Mouse (Mus musculus) midbrain, embryonic 11.5 days (tissue): ENCODE results near the gene Plin3. TPM values are rescaled to one million over a fixed set of nuclear protein-coding genes. Genes with fewer than 3 reads are reported as not detected.

Experiments
- ATAC-seq: fragments of 200-750 bp; cut with Nextera tagmentation; 2 replicates; pipeline ENCODE4 v1.8.0; 2017; ENCODE audit warnings: moderate TSS enrichment, moderate library complexity; ENCODE audit not compliant: low FRiP score
- DNase-seq: peaks from one replicate; pipeline ENCODE4 v3.0.0; 2015; ENCODE audit warnings: low spot score; ENCODE audit errors: missing footprints
- H3K27ac ChIP-seq: fragments of 300-500 bp; sonication (generic); 2 replicates; pipeline ENCODE4 v1.5.1; 2014; ENCODE audit warnings: low read depth, low read length
- H3K27me3 ChIP-seq: fragments of 300-500 bp; sonication (generic); 2 replicates; pipeline ENCODE4 v1.6.1; 2014; ENCODE audit warnings: mild to moderate bottlenecking, low read length, moderate library complexity, mixed read lengths; ENCODE audit not compliant: control insufficient read depth, insufficient read depth
- H3K36me3 ChIP-seq: fragments of 300-500 bp; sonication (generic); 2 replicates; pipeline ENCODE4 v1.6.1; 2014; ENCODE audit warnings: mild to moderate bottlenecking, low read length, moderate library complexity, mixed read lengths; ENCODE audit not compliant: control insufficient read depth, insufficient read depth
- H3K4me1 ChIP-seq: fragments of 300-500 bp; sonication (generic); 2 replicates; pipeline ENCODE4 v1.6.1; 2014; ENCODE audit warnings: low read length; ENCODE audit not compliant: control insufficient read depth, insufficient read depth
- H3K4me2 ChIP-seq: fragments of 300-500 bp; sonication (generic); 2 replicates; pipeline ENCODE4 v1.6.1; 2014; ENCODE audit warnings: mild to moderate bottlenecking, moderate library complexity
- H3K4me3 ChIP-seq: fragments of 300-500 bp; sonication (generic); 2 replicates; pipeline ENCODE4 v1.5.1; 2014; ENCODE audit warnings: low read depth, low read length
- H3K9ac ChIP-seq: fragments of 300-500 bp; sonication (generic); 2 replicates; pipeline ENCODE4 v1.6.1; 2014; ENCODE audit warnings: low read length
- H3K9me3 ChIP-seq: fragments of 300-500 bp; sonication (generic); 2 replicates; pipeline ENCODE4 v1.6.1; 2016; ENCODE audit warnings: low read length; ENCODE audit not compliant: control insufficient read depth
- WGBS: fragments of 180-500 bp; shearing (Covaris S2); extraction: QIAGEN DNeasy Blood & Tissue Kit; methylation state at CpG from one replicate; pipeline ENCODE4 v1.1.7; 2014; 5-methylcytosine and 5-hydroxymethylcytosine counted together
- polyA plus RNA-seq: library from polyadenylated mRNA; unstranded; fragments of >200 nt; fragmentation: Nextera tagmentation; extraction: Ambion mirVana; gene quantifications from 2 replicates; pipeline ENCODE4 v1.2.1, GENCODE M21; 2014

The Plin3 gene
- polyA plus RNA-seq, 1 experiment from 2014 or later = 34.0 TPM

- Histone ChIP-seq H3K4me1 (peaks cover 9% of the 10 kb centered on the region), H3K4me2 (peak overlapping the region; percentile 91; the same call in 1 of the 2 replicates), H3K27me3 (no peaks in the 10 kb centered on the region), H3K9me3 (no peaks in the 10 kb centered on the region), H3K27ac (peak overlapping the region; percentile 14; the same call in 1 of the 2 replicates), H3K36me3 (peaks cover 6% of the 10 kb centered on the region; the same call in 1 of the 2 replicates), H3K9ac (peak overlapping the region; percentile 14; the same call in 1 of the 2 replicates), H3K4me3 (no peak overlapping the region)
- 21% methylated on average over 9 of the region's 9 CpGs for WGBS
- peak; percentile 7 for ATAC-seq
- DNase-seq = no peak
These were observed 37.2 kb downstream of the Plin3 start for GRCm38 (mm10) chr17:56255429-56255828.

- Histone ChIP-seq H3K36me3 (peaks cover 6% of the 10 kb centered on the region; the same call in 1 of the 2 replicates), H3K4me2 (no peak overlapping the region), H3K9me3 (no peaks in the 10 kb centered on the region), H3K27me3 (no peaks in the 10 kb centered on the region), H3K9ac (no peak overlapping the region), H3K27ac (no peak overlapping the region), H3K4me3 (no peak overlapping the region), H3K4me1 (peaks cover 9% of the 10 kb centered on the region)
- WGBS = 77% methylated on average over 4 of the region's 4 CpGs
- ATAC-seq = no peak
- peak; percentile 78 for DNase-seq
These were observed 38.0 kb downstream of the Plin3 start for GRCm38 (mm10) chr17:56254695-56255094.

- H3K27ac ChIP-seq = no peak overlapping the region; the same call in 1 of the 2 replicates
These were observed 41.4 kb downstream of the Plin3 start for GRCm38 (mm10) chr17:56251136-56251829.

GRCm38 (mm10) chr17:56245608-56246007, 47.1 kb downstream of the Plin3 start:
- ATAC-seq (peak; percentile 27; the same call in 1 of the 2 replicates), DNase-seq (no peak)
- H3K27ac ChIP-seq = no peak overlapping the region
- H3K4me2 ChIP-seq = no peak overlapping the region
- no peaks in the 10 kb centered on the region for H3K4me1 ChIP-seq
- no peaks in the 10 kb centered on the region for H3K9me3 ChIP-seq
- H3K36me3 ChIP-seq = no peaks in the 10 kb centered on the region
- 66% methylated on average over 7 of the region's 7 CpGs for WGBS
- peaks cover 3% of the 10 kb centered on the region; the same call in 1 of the 2 replicates for H3K27me3 ChIP-seq
- H3K4me3 ChIP-seq = no peak overlapping the region
- H3K9ac ChIP-seq = no peak overlapping the region

More at GRCm38 (mm10) chr17:56251136-56251829, 41.4 kb downstream of the Plin3 start:
- DNase-seq = peak; percentile 94
- no peaks in the 10 kb centered on the region for H3K9me3 ChIP-seq
- 26% methylated on average over 6 of the region's 6 CpGs for WGBS
- peak; percentile 22; the same call in 1 of the 2 replicates for ATAC-seq
- no peaks in the 10 kb centered on the region for H3K27me3 ChIP-seq
- no peak overlapping the region for H3K4me2 ChIP-seq
- no peak overlapping the region for H3K4me3 ChIP-seq
- peaks cover 4% of the 10 kb centered on the region; the same call in 1 of the 2 replicates for H3K4me1 ChIP-seq
- H3K9ac ChIP-seq = no peak overlapping the region
- H3K36me3 ChIP-seq = no peaks in the 10 kb centered on the region

GRCm38 (mm10) chr17:56241541-56242401, 50.9 kb downstream of the Plin3 start:
- Histone ChIP-seq H3K9ac (0 out of 2 replicates have a peak overlapping the region, but pooled peaks have one; percentile 16), H3K4me3 (peak overlapping the region; percentile 27), H3K4me1 (no peaks in the 10 kb centered on the region), H3K27me3 (peaks cover 3% of the 10 kb centered on the region; the same call in 1 of the 2 replicates), H3K36me3 (no peaks in the 10 kb centered on the region), H3K9me3 (no peaks in the 10 kb centered on the region), H3K4me2 (peak overlapping the region; percentile 36), H3K27ac (no peak overlapping the region)
- DNase-seq (peak; percentile 98), ATAC-seq (peak; percentile 78)
- WGBS = under 1% methylated on average over 33 of the region's 33 CpGs

GRCm38 (mm10) chr17:56233818-56234469, 58.7 kb downstream of the Plin3 start:
- DNase-seq = peak; percentile 93
- H3K9ac ChIP-seq = no peak overlapping the region
- peaks cover 9% of the 10 kb centered on the region for H3K4me1 ChIP-seq
- H3K27me3 ChIP-seq = no peaks in the 10 kb centered on the region
- H3K4me3 ChIP-seq = no peak overlapping the region
- 4% methylated on average over 14 of the region's 14 CpGs for WGBS
- H3K9me3 ChIP-seq = no peaks in the 10 kb centered on the region
- peak; percentile 97 for ATAC-seq
- H3K36me3 ChIP-seq = no peaks in the 10 kb centered on the region
- H3K4me2 ChIP-seq = peak overlapping the region; percentile 14; the same call in 1 of the 2 replicates
- no peak overlapping the region for H3K27ac ChIP-seq

GRCm38 (mm10) chr17:56233389-56233788, 59.3 kb downstream of the Plin3 start:
- peak overlapping the region; percentile 14; the same call in 1 of the 2 replicates for H3K4me2 ChIP-seq
- no peak overlapping the region for H3K4me3 ChIP-seq
- ATAC-seq = peak; percentile 31; the same call in 1 of the 2 replicates

GRCm38 (mm10) chr17:56229943-56230342, 62.7 kb downstream of the Plin3 start:
- DNase-seq (no peak), ATAC-seq (no peak)
- no peaks in the 10 kb centered on the region for H3K36me3 ChIP-seq
- H3K4me1 ChIP-seq = peaks cover 9% of the 10 kb centered on the region
- no peak overlapping the region for H3K27ac ChIP-seq
- H3K27me3 ChIP-seq = no peaks in the 10 kb centered on the region
- no peak overlapping the region for H3K9ac ChIP-seq
- H3K4me3 ChIP-seq = no peak overlapping the region
- 70% methylated on average over 10 of the region's 10 CpGs for WGBS
- no peak overlapping the region for H3K4me2 ChIP-seq
- no peaks in the 10 kb centered on the region for H3K9me3 ChIP-seq

More at GRCm38 (mm10) chr17:56233389-56233788, 59.3 kb downstream of the Plin3 start:
- H3K9me3 ChIP-seq = no peaks in the 10 kb centered on the region
- H3K9ac ChIP-seq = no peak overlapping the region
- H3K36me3 ChIP-seq = no peaks in the 10 kb centered on the region
- no peak for DNase-seq
- H3K4me1 ChIP-seq = peaks cover 9% of the 10 kb centered on the region
- 64% methylated on average over 8 of the region's 8 CpGs for WGBS
- no peak overlapping the region for H3K27ac ChIP-seq
- no peaks in the 10 kb centered on the region for H3K27me3 ChIP-seq
